Mouse (Mus musculus) testis, adult 2 months (tissue): ENCODE results near the gene Scn8a.

Experiments used
- CTCF ChIP-seq: fragments of 200-500 bp; IDR thresholded peaks from 2 replicates; pipeline ENCODE4 v1.5.1; 2012; ENCODE audit warnings: low read depth, mild to moderate bottlenecking, inconsistent platforms, low read length, moderate library complexity; ENCODE audit not compliant: control insufficient read depth, insufficient read depth, insufficient replicate concordance
- POLR2A ChIP-seq: fragments of 200-500 bp; IDR thresholded peaks from 2 replicates; pipeline ENCODE4 v1.6.1; 2012; ENCODE audit warnings: low read depth, mild to moderate bottlenecking, inconsistent platforms, low read length, moderate library complexity; ENCODE audit not compliant: control insufficient read depth

DNA sequence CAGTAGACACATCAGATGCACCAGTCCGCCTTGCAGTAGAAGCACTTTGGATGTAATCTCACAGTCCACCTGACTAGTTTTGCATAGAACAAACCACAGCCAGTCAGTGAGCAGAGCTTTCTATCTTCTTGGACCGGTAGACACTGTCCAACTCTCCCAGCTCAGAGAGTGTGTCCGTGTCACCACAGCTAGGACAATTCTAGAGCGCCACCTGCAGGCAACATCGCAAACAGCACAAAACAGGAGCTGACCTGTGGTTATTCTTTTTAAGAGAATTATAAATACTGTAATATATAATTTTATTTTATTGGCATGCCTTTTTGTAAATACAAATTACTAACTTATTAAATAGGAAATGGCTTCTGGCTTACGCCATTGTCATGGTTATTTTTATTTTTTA is 173.0 kb downstream of the Scn8a start:
- TF ChIP-seq CTCF (peak; percentile 78; the same call in 1 of the 2 replicates), POLR2A (no peak)
